Mouse (Mus musculus) limb, embryonic 14.5 days (tissue): ENCODE data around the gene Coro7. TPM values are rescaled to one million over a fixed set of nuclear protein-coding genes. Genes with fewer than 3 reads are reported as not detected.
A peak's percentile ranks its signal among the peaks of the same experiment; 100 is the strongest.

Source experiments
- ATAC-seq: fragments of 200-750 bp; cut with Nextera tagmentation; 2 replicates; pipeline ENCODE4 v1.8.0; 2017; ENCODE audit warnings: low read depth, moderate number of reproducible peaks, moderate TSS enrichment; ENCODE audit not compliant: low FRiP score
- DNase-seq: peaks from one replicate; pipeline ENCODE4 v3.0.0-alpha.2; 2015; ENCODE audit warnings: low spot score
- H3K27ac ChIP-seq: fragments of 300-500 bp; sonication (generic); replicated peaks from 2 replicates; pipeline ENCODE4 v1.5.1; 2014; ENCODE audit warnings: low read depth, mild to moderate bottlenecking, low read length, moderate library complexity, mixed read lengths
- H3K27me3 ChIP-seq: fragments of 300-500 bp; sonication (generic); 2 replicates; pipeline ENCODE4 v1.6.1; 2014; ENCODE audit warnings: low read length, mixed read lengths; ENCODE audit not compliant: control insufficient read depth, insufficient read depth
- H3K36me3 ChIP-seq: fragments of 300-500 bp; sonication (generic); 2 replicates; pipeline ENCODE4 v1.6.1; 2014; ENCODE audit warnings: mild to moderate bottlenecking, low read length, moderate library complexity, mixed read lengths; ENCODE audit not compliant: control insufficient read depth, insufficient read depth
- H3K4me1 ChIP-seq: fragments of 300-500 bp; sonication (generic); 2 replicates; pipeline ENCODE4 v1.6.1; 2014; ENCODE audit warnings: antibody characterized with exemption, low read length, mixed read lengths; ENCODE audit not compliant: control insufficient read depth, insufficient read depth
- H3K4me2 ChIP-seq: fragments of 300-500 bp; sonication (generic); replicated peaks from 2 replicates; pipeline ENCODE4 v1.6.1; 2014; ENCODE audit warnings: low read depth, mild to moderate bottlenecking, low read length, moderate library complexity; ENCODE audit not compliant: severe bottlenecking
- H3K4me3 ChIP-seq: fragments of 300-500 bp; sonication (generic); replicated peaks from 2 replicates; pipeline ENCODE4 v1.5.1; 2014; ENCODE audit warnings: low read length
- H3K9ac ChIP-seq: fragments of 300-500 bp; sonication (generic); 2 replicates; pipeline ENCODE4 v1.6.1; 2014; ENCODE audit warnings: mild to moderate bottlenecking, low read depth, low read length, moderate library complexity; ENCODE audit not compliant: severe bottlenecking
- H3K9me3 ChIP-seq: fragments of 300-500 bp; sonication (generic); 2 replicates; pipeline ENCODE4 v1.6.1; 2016; ENCODE audit warnings: low read length; ENCODE audit not compliant: control insufficient read depth
- POLR2A ChIP-seq: fragments of 200-500 bp; IDR thresholded peaks from 2 replicates; pipeline ENCODE4 v1.8.0; 2012; ENCODE audit warnings: inconsistent platforms, mild to moderate bottlenecking, moderate library complexity, borderline replicate concordance; ENCODE audit not compliant: insufficient read depth, insufficient read length; ENCODE audit errors: extremely low read depth
- WGBS: fragments of 180-500 bp; shearing (Covaris S2); extraction: QIAGEN DNeasy Blood & Tissue Kit; methylation state at CpG from one replicate; pipeline ENCODE4 v1.1.7; 2014; 5-methylcytosine and 5-hydroxymethylcytosine counted together
- polyA plus RNA-seq, 2 experiments: library from polyadenylated mRNA; depleted of rRNA in 1 of 2; stranded (reverse) in 1 of 2; unstranded in 1 of 2; fragments of >200 nt; fragmentation: Nextera tagmentation in 1 of 2; extraction: Ambion mirVana in 1 of 2; gene quantifications; 2 replicates each; pipeline versions ENCODE4 v1.2.1 to v1.2.3; 2012 to 2014

The Coro7 gene
- polyA plus RNA-seq, 2 experiments: 15.0 to 40.8 TPM

DNA sequence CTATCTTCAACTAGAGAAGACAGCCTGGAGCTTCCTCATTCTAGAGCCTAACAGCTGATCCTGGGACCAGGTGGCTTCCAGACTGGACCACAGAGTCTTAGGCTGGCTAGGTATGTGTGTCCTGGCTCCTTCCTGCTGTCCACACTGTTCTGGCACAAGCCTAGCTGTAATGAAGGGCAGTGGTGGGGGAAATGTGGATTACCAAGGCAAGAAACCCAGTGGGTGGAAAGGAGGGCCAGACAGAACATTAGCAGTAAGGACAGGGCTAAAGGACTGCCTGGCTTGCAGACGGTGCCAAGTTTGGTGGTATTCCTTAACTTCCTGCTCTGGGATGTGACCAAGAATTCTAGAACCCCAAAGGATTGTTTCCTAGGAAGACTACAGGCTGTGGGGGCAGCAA lies 28.5 kb downstream of the Coro7 start:
- Histone ChIP-seq H3K9ac (peak overlapping the region; percentile 38; the same call in 1 of the 2 replicates), H3K27ac (peak overlapping the region; percentile 94), H3K9me3 (no peaks in the 10 kb centered on the region), H3K36me3 (peaks cover 70% of the 10 kb centered on the region), H3K4me3 (no peak overlapping the region), H3K27me3 (no peaks in the 10 kb centered on the region), H3K4me1 (peaks cover 84% of the 10 kb centered on the region), H3K4me2 (0 out of 2 replicates have a peak overlapping the region, but pooled peaks have one; percentile 31)
- DNase-seq: no peak
- no peak for TF ChIP-seq POLR2A
- 59% methylated on average over 1 of the region's 1 CpGs for WGBS
- no peak for ATAC-seq

DNA sequence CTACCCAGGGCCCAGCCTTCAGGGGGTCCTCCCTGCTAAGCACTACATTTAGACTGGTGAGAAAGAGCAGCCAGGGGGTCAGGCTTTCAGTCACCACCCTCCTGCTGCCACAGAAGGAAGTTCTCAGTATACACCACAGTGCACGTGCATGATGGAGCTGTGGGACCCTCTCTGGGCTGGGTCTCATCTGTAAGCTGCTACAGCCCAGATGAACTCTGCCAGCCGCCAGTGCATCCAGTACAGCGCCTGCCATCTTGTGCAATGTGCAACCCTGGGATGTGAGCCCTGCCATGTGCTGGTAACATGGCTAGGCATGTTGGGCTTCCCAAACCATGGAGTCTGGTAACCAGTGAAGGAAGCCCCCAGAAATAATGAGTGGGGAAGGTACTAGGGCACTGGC lies 29.4 kb downstream of the Coro7 start:
- Histone ChIP-seq H3K9ac (0 out of 2 replicates have a peak overlapping the region, but pooled peaks have one; percentile 3), H3K36me3 (peaks cover 73% of the 10 kb centered on the region), H3K4me2 (no peak overlapping the region), H3K4me1 (peaks cover 81% of the 10 kb centered on the region), H3K27ac (peak overlapping the region; percentile 4; the same call in 1 of the 2 replicates), H3K4me3 (no peak overlapping the region), H3K27me3 (no peaks in the 10 kb centered on the region), H3K9me3 (no peaks in the 10 kb centered on the region)
- no peak for TF ChIP-seq POLR2A
- WGBS: 82% methylated on average over 3 of the region's 3 CpGs
- DNase-seq (no peak), ATAC-seq (no peak)

DNA sequence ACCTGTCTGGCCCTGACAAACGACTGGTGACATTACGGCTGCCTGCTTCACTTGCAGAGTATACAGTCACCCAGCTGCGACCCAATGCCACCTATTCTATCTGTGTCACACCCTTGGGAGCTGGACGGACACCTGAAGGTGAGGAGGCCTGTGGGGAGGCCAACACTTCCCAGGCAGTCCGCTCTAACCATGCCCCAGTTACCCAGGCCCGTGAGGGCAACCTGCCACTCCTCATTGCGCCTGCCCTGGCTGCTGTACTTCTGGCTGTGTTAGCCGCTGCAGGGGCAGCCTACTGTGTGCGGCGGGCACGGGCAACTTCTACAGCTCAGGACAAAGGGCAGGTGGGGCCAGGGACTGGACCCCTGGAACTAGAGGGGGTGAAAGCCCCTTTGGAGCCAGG lies 29.9 kb downstream of the Coro7 start:
- no peaks in the 10 kb centered on the region for H3K9me3 ChIP-seq
- peaks cover 76% of the 10 kb centered on the region for H3K4me1 ChIP-seq
- peaks cover 77% of the 10 kb centered on the region for H3K36me3 ChIP-seq
- DNase-seq (no peak), ATAC-seq (no peak)
- H3K27ac ChIP-seq: 0 out of 2 replicates have a peak overlapping the region, but pooled peaks have one; percentile 4
- H3K27me3 ChIP-seq: no peaks in the 10 kb centered on the region
- no peak overlapping the region for H3K4me3 ChIP-seq
- 84% methylated on average over 11 of the region's 11 CpGs for WGBS
- TF ChIP-seq POLR2A: no peak
- no peak overlapping the region for H3K4me2 ChIP-seq
- H3K9ac ChIP-seq: 0 out of 2 replicates have a peak overlapping the region, but pooled peaks have one; percentile 3

DNA sequence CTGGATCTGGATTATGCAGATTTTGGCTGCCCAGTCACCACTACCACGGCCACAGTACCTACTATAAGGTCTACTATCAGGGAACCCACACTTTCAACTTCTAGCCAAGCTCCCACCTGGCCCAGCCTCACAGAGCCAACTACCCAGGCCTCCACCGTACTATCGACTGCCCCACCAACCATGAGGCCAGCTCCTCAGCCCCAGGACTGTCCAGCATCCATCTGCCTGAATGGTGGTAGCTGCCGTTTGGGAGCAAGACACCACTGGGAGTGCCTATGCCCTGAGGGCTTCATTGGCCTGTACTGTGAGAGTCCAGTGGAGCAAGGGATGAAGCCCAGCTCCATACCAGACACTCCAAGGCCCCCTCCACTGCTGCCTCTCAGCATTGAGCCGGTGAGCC lies 30.4 kb downstream of the Coro7 start:
- no peak for TF ChIP-seq POLR2A
- Histone ChIP-seq H3K27ac (no peak overlapping the region), H3K4me1 (peaks cover 76% of the 10 kb centered on the region), H3K27me3 (no peaks in the 10 kb centered on the region), H3K9ac (no peak overlapping the region), H3K4me2 (no peak overlapping the region), H3K36me3 (peaks cover 76% of the 10 kb centered on the region), H3K9me3 (no peaks in the 10 kb centered on the region), H3K4me3 (no peak overlapping the region)
- no peak for DNase-seq
- WGBS: 70% methylated on average over 5 of the region's 5 CpGs
- ATAC-seq: no peak

DNA sequence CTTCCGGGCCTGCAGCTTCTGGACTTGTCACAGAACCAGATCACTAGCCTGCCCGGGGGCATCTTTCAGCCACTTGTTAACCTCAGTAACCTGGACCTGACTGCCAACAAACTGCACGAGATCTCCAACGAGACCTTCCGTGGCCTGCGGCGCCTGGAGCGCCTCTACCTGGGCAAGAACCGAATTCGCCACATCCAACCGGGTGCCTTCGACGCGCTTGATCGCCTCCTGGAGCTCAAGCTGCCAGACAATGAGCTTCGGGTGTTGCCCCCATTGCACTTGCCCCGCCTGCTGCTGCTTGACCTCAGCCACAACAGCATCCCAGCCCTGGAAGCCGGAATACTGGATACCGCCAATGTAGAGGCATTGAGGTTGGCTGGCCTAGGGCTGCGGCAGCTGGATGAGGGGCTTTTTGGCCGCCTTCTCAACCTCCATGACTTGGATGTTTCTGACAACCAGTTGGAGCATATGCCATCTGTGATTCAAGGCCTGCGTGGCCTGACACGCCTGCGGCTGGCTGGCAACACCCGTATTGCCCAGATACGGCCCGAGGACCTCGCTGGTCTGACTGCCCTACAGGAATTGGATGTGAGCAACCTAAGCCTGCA lies 31.1 kb downstream of the Coro7 start:
- WGBS: 87% methylated on average over 28 of the region's 28 CpGs
- Histone ChIP-seq H3K4me1 (peaks cover 76% of the 10 kb centered on the region), H3K9me3 (no peaks in the 10 kb centered on the region), H3K9ac (no peak overlapping the region), H3K4me3 (no peak overlapping the region), H3K4me2 (no peak overlapping the region), H3K27ac (no peak overlapping the region), H3K27me3 (no peaks in the 10 kb centered on the region), H3K36me3 (peaks cover 79% of the 10 kb centered on the region)
- TF ChIP-seq POLR2A: no peak
- DNase-seq (no peak), ATAC-seq (no peak)
